Mouse (Mus musculus): ENCODE data around the gene Dlg2.
"Not testable (repeated sequence)": the region's sequence is repeated elsewhere in the genome, so short reads cannot be mapped to it uniquely, and the experiment has no call there.

Gene Dlg2

DNA sequence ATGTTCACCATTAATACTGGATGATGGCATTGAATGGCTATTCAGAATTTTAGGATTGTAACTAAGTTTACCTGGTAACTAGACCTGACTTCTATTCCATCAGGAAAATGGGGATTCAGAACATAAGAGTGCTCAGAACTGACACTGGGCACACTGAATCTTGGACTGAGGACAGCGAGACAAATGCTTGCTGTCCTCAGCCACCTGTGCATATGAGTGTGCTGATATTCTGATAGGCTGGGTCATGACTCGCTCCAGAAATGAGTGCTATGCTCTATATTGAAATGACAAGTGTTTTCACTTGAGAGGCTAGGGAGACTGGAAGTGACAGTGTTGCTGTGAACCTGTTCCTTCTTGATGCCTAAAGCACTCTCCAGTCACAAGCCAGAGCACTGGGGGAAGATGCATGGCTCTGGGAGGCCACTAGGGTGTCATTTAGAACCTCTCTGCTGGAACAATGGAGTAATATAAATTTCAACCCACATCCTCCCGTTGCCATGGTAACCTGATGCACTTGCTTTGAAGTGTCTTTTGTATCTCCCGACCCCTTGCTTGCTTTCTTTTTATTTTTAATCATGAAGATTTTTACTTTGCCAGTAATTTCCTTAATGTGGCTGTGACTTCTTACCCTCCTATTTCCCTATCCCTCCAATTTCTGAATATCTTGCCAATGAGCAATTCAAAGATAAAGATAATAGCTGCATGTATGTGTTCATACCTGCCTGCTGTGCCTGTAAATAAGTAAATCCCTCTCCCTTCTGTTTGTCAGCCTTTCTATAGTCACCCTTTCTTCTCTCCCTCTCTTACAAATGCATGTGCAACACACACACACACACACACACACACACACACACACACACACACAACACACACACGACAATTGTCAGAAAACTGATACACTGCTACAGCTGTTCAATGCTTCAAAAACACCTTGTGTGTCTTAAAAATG lies 367.1 kb downstream of the Dlg2 start:
- DNase-seq, result no peak

DNA sequence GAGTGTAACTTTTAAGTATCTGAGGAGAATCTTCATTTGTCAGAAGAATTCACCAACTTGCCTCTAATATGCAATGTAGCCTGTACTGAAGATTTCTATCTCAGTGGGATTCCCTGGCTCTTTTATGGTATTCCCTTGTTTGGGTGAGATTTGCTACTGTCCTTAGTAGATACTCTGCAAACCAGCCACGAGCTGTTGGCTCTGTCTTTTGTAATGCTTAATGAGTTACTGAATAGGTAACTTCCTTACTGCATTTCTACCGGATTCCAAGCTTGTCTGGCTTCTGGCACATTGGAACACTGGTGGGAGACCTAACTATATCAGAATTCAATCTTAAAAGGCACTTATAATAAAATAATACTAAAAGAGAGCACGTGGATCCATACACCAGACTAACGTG lies 400.3 kb downstream of the Dlg2 start:
- not testable (repeated sequence) for DNase-seq

DNA sequence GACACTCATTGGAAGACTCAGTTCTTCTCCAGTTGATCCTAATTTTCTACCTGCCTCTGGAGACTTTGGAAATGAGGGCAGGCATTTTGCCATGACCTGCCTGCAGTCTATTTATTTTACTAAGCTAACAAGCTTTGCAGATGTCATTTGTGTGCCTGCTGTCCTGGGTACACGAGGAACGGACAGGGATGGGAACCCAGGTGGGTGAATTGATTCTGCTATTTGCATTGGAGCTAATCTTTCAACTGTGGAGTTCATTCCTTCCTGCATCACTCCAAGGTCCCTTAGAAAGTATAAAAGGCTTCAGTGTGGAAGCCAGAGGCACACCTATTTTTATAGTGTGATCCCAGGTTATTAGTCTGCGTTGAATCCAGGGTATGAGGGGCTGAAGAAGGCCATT lies 406.3 kb downstream of the Dlg2 start:
- no peak for DNase-seq

DNA sequence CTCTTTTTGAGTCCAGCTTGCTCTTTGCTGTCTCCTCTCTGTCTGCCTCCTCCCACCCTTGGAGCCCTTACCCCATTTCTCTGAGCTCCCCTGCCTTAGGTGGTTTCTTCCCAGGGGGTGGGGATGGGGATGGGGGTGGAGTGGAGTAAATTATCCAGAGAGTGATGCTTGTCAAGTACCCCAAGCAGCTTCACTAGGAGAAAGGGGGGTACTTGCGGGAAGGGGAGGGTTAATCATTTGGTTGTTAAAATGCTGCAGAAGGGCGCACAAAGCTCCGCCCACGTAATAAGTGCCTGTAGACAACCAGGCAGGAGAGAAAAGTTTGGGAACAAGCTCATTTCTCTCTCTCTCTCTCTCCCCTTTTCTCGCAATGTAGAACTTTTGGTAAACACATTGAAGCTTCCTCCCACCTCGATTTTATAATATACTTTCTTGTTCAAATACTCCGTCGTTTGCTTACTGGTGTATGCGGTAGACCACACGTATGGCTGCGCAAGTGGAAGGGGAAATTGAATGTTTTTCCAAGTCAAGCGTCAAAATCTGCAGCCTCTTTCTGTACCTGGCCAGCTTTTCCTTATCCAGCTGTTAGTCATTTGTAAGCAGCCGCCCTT lies 410.0 kb downstream of the Dlg2 start:
- no peak for DNase-seq

DNA sequence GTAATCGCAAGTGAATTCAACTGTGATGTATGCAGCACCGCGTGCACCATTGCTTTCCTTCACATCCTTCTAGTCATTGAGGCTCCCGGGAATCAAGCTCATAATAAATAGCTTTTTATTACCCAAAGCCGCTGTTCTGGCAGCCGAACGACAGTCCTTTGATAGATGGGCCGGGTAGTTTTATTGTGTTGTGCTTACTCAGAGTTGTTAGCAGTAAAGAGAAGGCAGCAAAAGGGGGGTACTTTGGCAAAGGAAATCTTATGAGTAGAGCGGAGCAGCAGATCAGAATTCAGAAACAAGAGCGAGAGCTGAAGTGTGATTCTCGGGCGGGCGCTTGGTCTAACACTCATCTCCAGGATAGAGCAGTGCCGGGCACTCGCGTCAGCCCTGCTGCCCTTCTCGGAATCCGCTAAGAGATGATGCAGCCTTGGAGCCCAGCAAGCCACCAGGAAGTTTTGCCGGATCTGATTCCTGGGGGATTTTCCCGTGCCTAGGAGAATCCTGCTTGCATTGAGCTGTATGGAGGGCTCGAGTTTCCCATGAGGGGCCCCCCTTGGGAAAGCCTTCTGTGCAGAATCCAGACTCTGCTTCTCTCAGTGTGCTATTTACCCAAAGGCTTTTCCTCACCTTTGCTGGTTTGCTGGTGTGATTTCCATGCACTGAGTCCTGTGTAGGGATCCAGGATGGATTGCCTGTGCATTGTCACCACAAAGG lies 410.7 kb downstream of the Dlg2 start:
- DNase-seq, result no peak

DNA sequence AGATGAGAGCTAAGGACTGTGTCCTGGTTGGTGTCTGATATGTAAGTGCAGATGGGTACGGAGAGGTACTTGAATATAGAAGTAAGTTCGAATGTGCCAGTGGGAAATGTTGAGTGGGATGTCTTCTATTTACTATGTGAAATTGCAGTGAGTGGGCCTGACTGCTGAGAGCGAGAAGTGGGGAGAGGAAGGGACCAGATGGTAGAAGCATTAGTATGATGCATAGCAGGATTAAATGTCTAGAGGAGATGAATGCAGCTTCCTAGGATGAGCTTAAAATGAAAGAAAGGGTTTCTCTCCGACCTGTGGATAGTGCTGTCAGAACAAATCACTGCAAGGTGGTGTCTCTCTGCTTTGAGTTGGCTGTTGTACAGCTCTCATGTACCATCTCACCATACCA lies 451.0 kb downstream of the Dlg2 start:
- DNase-seq, result no peak

DNA sequence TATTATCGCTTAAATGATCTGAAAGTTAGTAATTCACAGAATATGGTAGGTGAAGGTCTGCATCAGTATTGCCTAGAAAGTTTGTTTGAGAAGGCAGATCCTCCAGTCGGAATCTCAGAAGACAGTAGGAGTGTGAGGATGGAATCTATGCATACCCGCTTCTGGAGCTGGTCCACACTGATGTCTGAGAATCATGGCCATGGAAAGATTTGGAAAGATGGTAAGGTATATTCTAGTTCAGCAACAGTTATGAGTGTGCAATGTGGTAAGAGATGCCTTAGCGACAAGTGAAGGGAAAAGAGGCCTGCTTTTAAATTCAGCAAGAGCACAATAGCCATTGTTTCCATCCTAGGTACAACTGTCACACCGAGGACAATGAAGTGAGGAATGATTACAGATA lies 464.3 kb downstream of the Dlg2 start:
- DNase-seq, result no peak

DNA sequence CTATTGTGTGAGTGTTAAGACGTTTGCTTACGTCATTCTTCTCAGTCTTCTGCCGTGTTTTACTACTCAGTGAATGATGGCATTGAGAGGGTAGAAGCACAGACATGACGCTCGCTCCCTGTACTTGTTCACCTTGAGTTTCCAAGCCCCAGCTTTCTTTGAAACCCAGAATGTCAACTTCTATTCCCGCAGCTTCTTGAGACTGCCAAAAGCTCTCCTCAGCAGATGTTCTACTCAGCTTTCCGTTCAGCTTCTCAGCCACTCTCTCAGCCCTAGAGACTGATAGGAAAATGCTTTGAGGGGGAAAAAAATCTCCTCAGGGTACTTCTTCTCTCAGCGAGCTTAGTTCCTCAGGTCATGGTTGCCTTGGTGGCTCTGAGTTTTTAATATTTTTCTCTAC lies 470.6 kb downstream of the Dlg2 start:
- DNase-seq, result no peak

DNA sequence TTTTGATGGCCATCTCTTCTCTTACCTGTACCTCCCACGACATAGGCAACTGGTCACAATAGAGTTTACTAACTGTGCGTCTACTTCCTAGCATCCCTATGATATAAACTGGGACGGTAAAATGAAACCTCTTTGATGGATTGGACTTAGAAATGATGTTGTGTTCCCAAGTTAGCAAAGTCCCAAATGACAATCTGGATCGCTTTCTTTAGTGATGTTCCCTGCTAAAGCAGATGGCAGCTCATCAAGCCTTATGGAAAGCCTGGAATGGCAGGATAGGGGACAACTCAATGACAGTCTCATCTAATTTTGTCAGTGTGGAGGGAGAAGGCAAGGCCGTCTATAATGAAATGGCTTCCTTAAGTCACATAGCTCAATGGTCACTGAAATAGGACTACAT lies 472.7 kb downstream of the Dlg2 start:
- no peak for DNase-seq

DNA sequence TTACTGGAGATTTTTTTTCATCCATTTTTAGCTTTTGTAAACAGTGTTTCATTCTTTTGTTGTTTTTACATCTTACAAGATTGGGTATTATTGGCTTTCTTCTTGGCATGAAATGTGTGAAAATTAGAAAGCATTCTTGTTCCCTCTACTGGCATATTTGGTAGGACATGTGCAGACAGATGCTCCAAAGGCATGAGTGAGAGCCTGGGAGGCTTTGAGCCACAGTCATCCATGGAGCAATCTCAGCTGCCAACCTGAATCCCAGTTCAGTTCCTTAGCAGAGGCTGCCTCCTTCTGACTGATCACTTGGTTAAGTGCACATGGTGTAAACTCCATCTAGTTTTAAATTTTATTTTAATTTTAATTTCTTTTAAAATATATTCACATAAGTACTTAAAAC lies 500.8 kb downstream of the Dlg2 start:
- DNase-seq, result no peak

DNA sequence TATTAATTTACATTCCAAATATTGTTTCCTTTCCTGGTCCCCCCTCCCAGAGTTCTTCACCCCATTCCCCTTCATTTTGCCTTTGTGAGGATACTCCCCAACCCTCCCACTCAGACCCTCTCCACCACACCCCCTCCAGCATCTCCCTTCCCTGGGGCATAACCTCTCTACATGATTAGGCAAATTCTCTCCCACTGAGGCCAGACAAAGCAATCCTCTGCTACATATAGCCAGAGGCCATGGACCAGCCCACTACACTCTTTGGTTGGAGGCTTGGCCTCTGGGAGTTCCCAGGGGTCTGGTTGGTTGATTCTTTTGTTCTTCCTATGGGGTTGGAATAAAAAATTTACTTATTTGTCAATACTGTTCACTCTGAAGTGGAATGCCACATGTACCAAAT lies 505.6 kb downstream of the Dlg2 start:
- DNase-seq, result no peak

DNA sequence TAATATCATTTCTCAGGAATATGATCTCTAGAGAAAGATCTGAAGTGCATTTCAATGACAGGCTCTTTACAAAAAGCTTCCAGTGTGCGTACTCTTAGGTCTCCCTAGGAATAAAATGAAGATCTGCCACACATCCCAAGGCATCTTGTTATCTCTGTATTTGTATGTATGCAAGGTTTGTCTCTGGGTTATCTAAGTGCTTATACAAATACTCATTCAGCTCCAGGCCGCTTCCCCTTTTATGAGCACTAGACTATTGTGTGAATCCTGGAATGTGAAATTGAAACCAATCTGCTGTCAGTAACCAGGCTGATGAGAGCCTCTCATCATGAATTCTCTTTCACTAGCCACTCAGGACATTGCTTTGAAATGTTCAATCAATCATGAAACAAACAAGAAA lies 534.2 kb downstream of the Dlg2 start:
- DNase-seq, result no peak

DNA sequence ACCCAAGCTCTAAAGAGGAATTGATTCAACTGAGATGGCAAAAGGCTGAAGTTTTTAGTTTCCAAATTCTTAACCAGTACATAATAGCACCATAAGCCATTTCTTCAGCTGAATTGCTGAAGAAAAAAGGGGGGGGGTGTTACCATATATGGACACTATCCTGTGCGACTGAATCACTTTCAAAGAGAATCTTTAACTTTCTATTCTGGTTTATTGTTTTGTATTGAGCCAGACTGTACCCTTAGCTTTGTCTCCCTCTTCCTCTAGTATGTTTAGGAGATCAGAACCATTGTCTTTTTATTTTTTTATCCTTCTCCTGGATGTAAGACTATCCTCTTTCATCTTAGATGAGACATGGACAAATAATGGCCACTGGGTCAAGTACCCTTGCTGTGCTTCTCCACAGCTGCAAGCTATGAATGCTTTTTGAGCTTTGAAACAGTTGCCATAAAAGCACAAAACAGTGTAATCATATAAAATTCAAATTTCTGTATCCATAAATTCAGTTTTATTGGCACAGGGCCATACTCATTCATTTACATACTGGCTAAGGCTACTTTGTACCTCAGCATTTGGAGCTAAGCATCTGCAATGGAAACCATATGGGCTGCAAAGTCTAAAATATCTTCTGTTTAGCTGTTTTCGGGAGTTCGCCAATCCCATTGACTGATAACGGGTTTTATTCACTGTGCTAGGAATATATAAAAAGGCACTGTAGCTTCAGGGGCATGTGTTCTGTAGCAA lies 568.7 kb downstream of the Dlg2 start:
- DNase-seq, result no peak

DNA sequence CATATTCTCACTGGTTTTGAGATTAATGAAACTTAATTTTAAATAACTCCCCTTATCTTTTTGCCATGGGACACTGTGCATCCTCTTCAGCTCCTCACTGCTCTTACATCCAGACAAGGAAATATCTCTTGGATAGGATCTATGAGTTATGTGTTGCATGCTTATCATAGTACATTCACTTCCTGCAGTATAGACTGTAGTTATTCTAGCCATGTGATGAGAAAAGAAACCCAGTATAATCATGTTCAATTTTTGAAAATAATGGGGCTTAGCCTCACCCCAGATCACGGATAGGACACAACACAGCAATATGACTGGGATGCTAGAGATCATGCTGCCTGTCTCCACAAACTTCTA lies 569.2 kb downstream of the Dlg2 start:
- DNase-seq, result no peak

DNA sequence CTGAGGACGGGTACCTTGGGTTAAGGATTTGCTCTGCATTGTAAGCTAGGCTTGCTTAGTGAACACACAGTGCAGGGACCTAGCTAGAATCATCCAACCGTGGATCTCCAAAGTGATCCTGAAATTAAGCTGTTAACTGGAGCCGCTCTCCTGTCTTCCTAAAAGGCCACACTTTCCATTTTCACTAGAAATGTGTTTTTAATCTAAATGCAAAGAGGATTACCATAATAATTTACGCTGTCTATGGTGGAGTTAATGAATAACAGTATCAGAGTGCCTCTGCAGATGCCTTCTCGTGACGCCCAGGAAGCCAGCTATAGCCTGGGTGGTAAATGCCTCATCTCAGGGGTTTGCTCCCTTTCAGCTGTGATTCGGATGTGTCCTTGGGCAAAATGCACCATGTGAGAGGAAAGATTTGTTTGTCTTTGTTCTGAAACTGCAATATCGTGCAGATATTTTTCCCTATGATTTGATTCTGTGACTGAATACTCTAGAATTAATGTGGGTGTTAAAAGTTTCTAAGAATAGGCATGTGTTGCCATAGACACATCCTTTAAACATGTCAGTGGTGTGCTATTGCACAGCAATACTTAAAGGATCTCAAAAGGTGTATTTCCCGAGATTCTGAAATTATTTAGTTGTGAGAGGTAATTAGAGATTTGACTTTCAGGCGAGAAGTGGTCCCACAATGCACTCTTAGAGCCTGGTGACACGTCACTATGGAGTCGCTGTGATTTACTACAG lies 587.0 kb downstream of the Dlg2 start:
- no peak for DNase-seq

DNA sequence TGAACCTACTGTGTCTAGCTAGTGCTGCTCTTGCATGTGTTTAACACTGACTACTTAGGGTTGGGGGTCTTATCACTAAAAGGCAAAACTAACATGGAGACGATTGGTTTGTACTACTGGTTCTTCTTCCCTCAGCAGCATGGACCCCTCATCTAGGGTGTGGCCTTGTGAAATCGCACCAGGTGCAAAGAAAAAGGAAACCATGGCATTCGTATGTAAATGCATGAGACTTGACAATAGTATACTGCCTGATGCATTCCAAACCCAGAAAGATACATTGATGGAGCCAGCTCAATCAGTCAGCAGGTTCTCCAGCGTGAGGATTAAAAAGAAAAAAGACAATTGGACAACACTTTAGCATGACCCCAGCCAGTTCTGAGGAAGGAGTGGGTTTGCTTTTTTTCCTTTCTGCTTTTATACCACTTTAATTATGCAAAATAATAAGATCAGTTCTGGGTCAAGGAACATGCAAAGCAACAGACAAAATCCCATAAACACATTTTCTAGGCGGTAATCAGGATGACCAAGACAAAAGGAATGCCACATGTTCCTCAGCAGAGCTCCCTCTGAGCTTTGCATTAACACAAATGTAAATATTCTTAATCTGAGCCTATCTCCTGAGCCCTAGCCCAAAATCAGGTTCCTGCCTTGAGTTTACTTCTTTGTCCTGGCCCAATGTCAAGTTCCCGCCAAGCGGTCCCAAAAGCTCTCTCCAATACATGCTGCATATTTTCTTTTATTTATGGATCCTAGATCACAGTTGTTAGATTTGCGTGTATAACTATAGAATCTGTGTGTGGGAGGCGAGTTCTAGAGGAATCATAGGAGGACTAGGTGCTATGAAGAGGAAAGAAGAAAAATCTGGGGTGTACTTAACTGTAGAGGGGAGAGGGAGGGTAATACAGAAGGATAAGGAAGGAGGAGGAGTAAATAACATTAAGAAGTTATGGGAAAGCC lies 595.6 kb downstream of the Dlg2 start:
- no peak for DNase-seq

DNA sequence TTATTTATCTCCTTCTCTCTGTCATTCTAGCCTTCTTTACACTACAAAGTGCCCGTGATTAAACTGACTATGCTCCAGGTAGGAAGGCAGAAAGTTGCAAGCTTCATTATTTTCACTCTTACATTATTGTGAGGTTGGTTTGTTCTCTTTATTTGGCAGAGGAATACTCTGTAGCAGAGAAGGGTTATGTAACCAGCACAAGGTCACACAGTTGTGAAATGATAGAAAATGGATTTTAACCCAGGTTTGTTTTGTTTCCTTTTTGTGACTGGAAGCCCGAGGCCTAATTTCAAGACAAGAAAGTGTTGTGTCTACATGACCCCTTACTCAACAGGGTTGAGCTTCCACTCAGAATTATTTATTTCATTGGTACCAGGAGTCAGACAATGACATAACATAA lies 609.6 kb downstream of the Dlg2 start:
- DNase-seq, result no peak

DNA sequence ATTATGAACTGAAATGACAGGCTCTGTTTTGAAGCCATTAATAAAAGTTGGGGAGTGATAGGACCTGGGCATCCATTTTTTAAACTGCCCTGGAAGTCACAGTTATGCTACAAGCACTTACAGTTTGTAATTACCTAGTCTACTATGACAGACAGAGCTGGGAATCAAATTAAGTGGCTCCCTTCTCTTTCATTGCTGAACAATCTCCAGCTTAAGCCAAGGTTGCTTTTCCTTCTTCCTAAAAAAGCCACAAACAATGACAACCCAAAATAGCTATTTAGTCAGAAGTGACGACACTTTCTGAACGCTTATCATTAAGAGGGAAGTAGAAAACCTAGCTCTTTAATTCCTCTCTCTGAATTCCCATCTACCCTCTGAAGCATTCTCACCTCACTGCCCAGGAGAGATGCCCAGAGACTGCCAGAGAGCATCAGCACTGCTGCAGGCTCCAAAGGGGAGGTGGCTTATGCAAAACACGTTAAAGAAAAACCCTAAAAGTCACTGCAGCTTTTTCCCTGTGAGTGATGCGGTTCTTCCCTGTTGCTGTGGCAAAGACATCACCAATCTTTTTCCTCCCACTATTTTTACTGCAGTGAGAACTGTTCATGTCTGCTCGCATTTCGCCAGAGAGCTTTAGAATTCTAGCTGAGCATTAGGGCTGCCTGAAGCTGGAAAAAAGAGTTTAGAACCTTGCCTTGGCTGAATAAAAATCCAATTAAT lies 612.9 kb downstream of the Dlg2 start:
- no peak for DNase-seq

DNA sequence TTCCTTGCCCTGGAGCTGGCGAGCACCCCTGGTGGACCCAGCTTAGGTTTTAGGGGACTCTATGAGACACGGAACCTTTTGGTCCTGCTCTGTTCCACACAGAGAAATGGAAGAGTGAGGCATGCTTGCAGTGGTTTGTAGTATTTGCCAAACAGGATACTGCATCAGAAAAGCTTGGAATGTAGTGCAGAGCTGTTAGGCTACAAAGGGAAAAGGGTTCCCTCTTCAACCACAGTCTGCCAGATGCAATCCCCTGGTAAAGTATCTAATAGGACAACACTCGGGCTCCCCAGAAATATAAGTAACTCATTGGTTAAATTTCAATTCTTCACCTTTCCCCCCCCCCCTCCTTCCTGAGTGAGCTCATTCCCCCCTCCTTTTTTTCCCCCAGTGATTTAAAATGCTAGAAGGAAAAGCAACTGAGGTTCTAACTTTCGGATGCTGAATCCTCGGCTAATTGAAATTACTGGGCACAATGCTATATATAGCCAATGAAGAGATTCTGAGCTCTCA lies 613.9 kb downstream of the Dlg2 start:
- no peak for DNase-seq
